Mouse (Mus musculus): ENCODE results near the gene Pgam5.

- TF ChIP-seq CTCF (IDR thresholded peaks at IDR 0.05; ENCODE audit: insufficient read depth, low read length) (no peak), POLR2A (IDR thresholded peaks at IDR 0.05; ENCODE audit: borderline replicate concordance, extremely low read depth, low read depth, low read length) (no peak)
Observed at GRCm38 (mm10) chr5:110291649-110292048, 21.9 kb upstream of the Pgam5 start.
